Mouse (Mus musculus) retina, postnatal 7 days (tissue): ENCODE measurements around the gene Rflnb.

Experiments used
- DNase-seq: peaks from one replicate; pipeline ENCODE4 v3.0.0-alpha.2; 2012; ENCODE audit warnings: low read depth, low spot score

The Rflnb gene

GRCm38 (mm10) chr11:76027139-76028071, at the start of gene Rflnb:
Gene Rflnb, minus strand, starts transcription at chr11:76027782.
- peak; percentile 74 for DNase-seq

GRCm38 (mm10) chr11:76077341-76077740, 49.8 kb upstream of the Rflnb start:
- no peak for DNase-seq

- no peak for DNase-seq
These were observed 46.9 kb upstream of the Rflnb start for GRCm38 (mm10) chr11:76074296-76075093.

DNA sequence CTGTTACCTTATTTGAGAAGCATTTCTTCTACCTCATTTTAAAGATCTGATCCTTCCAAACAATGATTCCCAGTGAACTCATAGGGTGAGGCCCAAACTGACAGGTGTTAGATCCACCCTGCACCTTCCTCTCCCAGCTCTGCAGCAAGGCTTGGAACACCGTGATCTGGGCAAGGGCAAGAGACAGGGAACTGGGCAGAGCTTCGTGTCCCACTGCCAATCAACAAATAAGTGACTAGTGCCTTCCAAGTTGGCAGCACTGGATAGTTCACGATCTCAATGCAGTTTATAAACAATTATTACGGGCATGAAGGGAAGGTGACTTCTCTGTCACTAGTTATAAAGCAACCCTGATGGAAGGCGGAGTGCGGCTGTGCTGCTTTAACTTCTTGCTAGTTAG, 42.2 kb upstream of the Rflnb start:
- DNase-seq, result no peak

DNA sequence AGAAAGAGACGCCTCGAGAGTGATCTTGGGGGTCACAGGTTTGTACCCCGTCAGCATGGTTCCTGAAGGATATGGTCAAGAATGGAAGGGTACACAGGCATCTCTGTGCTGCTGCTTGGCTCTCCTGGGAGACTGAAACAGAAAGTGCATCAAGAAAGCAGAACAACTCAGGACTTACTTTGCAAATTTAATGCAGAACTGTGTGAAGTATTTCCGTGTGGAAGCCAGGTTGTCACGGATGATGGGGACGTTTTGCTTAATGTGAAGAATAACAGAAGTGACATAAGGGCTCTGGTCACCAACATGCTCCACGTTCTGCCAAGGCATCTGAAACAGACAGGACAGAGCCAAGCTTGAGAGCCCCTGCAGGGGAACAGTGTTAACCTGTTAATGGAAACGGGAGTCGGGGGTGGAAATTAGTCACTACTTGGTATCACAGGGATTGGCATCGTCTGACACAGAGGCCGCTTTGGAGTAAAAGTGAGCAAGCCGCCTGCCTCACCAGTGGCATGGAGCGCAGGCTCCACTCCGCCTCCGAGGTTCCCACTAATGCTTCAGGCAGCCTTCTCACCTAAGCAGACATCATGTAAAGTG, 39.1 kb upstream of the Rflnb start:
- no peak for DNase-seq

GRCm38 (mm10) chr11:76065521-76066095, 38.0 kb upstream of the Rflnb start:
- no peak for DNase-seq

- DNase-seq, result no peak
These were observed 36.8 kb upstream of the Rflnb start for GRCm38 (mm10) chr11:76064411-76064810.

DNA sequence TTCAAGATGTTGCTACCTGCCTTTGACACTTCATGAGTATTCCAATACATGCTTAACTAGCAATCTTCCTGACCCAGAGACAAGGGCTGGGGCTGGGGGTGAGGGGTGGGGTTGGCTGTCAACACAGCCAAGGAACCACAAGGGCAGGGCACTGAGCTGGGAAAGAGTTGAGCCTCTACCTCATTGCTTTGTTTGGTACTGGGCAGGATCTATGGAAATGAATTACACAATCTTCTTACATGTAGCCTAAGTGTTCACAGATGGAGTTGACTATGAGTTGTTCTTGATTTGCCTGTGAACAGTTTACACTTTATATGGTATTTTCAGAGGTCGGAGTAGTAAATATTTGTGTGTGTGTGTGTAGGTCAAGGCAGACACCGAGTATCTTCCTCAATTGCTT, 33.3 kb upstream of the Rflnb start:
- no peak for DNase-seq

DNA sequence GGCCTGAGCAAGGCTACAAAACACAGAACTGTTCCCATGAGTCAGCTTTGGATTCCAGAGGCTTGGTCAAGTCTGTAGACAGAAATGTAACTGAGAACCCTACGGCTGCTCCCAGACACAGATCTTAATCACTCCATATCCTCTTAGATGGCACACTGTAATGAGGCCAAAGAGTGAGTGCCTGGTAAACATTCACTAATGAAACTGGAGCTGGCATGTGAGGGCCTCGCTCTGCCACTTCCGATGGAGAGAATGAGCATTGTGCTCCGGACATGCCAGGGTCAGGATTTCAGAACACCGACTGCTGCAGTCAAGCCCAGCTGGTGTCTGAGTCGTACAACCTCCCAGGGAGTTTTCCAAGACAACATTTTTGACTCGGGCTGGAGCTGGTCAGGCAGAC, 32.4 kb upstream of the Rflnb start:
- no peak for DNase-seq

DNA sequence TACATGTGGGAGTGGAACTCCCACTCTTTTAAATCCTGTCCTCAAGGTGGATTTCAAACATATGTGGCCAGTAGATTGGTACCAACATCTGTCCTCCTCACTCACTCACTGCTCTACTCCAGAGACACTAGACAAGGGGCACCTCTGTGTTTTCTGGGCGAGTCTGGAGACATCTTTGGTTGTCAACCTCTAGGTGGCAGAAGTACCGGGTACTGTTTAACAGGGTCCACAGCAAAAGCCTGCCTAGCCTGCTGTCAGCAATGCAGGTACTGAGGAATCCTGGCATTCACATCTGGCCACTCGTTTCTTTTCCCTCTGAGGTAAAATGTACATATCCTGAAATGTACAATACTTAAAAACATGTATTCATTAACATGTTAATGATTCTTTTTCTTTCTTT, 28.9 kb upstream of the Rflnb start:
- DNase-seq, result no peak

GRCm38 (mm10) chr11:76052496-76052895, 24.9 kb upstream of the Rflnb start:
- DNase-seq, result no peak

DNA sequence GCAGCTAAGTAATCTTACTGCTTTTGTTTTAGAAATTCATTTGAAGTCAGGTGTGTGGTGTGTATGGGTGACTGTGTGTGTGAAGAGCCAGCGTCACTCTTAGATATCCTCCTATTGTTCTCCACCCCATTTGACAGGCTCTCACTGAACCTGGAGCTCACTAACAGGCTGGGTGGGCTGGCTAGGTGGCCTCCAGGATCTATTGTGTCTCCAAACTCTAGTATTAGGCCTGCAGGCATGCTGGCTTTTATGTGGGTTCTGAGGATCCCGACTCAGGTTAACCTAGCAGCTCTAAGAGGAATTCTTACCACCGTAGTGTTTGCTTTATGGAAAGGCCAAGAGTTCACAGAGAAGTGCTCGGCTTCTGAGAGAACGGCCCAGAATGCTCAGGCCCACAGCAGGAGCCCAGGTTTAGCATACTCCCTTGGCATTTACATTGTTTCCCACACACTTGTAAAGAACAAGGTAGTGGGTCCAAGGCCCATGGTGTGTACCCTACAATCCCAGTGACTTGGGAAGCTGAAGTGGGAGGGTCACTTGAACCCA, 23.5 kb upstream of the Rflnb start:
- no peak for DNase-seq

GRCm38 (mm10) chr11:76050509-76050908, 22.9 kb upstream of the Rflnb start:
- no peak for DNase-seq

DNA sequence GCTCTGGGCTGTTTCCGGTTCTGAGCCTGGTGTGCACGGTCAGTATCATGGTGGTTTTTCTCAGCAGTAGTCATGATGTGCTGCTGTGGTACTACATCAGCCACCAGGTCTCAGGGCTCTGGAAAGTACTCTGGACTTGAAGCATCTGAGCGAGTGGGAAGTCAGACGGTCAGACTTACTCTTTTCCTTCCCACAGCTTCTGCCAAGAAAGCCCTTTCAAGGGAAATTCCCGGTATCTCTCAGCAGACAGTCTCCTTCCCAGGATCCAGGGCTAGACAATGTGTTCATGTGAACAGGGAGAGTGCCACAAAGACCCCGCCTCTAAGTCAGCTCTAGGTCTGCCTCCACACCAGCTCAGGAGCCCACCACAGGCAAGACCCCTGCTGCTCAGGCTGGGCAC, 17.8 kb upstream of the Rflnb start:
- no peak for DNase-seq

DNA sequence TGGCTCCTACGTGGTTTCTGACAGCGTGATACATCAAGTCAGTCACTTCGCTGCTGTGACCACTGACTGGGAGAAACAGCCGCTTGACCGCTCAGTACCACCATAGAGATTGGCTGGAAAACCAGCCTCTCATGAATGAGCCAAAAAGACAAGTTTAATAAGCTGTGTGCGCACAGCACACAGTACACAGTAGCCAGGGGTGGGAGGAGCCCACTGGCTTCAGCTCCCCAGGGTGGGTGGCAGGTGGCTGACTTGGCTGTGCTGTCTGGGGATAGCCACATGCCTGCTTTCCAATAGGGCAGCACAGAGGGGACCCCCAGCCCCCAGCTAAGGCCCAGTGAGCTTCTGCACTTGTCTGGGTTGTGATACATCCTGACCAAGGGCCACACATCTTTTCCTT, 16.9 kb upstream of the Rflnb start:
- no peak for DNase-seq

DNA sequence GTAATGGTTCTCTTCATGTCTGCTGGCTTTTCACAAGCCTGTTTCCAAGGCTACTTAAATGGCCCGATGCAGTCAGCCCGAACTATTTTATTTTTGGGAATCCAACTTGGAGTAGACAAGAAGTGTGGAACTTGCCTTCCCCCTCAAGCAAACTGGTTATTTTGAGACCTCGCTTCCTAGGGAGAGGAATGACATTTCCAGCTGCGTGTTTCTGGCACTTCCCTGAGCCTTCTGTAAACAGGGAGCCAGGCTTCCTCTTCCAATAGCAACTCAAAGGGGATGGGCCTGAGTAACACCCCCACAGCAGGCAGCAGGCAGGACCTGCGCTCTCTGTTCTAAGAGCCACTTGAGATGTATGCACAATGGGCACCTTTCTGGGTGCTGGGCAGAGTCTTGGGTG, 15.3 kb upstream of the Rflnb start:
- DNase-seq, result no peak

GRCm38 (mm10) chr11:76042041-76042638, 14.6 kb upstream of the Rflnb start:
- no peak for DNase-seq

- DNase-seq, result no peak
These were observed 13.3 kb upstream of the Rflnb start for GRCm38 (mm10) chr11:76040761-76041376.

DNA sequence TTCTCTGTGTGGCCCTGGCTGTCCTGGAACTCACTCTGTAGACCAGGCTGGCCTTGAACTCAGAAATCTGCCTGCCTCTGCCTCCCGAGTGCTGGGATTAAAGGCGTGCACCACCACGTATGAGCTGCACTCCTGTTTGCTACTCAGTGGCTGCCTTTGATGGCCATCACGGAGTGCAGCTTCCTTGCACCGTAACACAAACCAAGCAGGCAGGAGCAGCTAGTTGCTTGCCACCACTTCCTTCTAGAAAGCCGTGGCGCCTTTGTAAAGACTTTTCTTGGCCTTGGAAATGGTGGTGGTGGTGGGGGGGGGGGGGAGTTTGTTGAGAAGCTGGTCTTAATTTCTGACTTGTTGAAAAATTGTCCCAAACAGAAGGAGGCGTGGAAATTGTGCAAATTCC, 12.5 kb upstream of the Rflnb start:
- no peak for DNase-seq

- no peak for DNase-seq
These were observed 11.9 kb upstream of the Rflnb start for GRCm38 (mm10) chr11:76039271-76040053.
